Mouse (Mus musculus) heart, postnatal 0 days (tissue): ENCODE data around the gene Tmem116. TPM values are rescaled to one million over a fixed set of nuclear protein-coding genes. Genes with fewer than 3 reads are reported as not detected.

Source experiments
- ATAC-seq: fragments of 200-750 bp; cut with Nextera tagmentation; 2 replicates; pipeline ENCODE4 v1.8.0; 2017; ENCODE audit warnings: low read depth, moderate number of reproducible peaks, moderate library complexity; ENCODE audit not compliant: insufficient read depth
- DNase-seq: peaks from one replicate; pipeline ENCODE4 v3.0.0-alpha.2; 2016; ENCODE audit warnings: low spot score
- H3K27ac ChIP-seq: fragments of 300-500 bp; sonication (generic); 2 replicates; pipeline ENCODE4 v1.5.1; 2014; ENCODE audit warnings: low read depth, mild to moderate bottlenecking
- H3K27me3 ChIP-seq: fragments of 300-500 bp; sonication (generic); 2 replicates; pipeline ENCODE4 v1.6.1; 2014; ENCODE audit warnings: low read length, mixed read lengths; ENCODE audit not compliant: control insufficient read depth, insufficient read depth
- H3K36me3 ChIP-seq: fragments of 300-500 bp; sonication (generic); replicated peaks from 2 replicates; pipeline ENCODE4 v1.6.1; 2014; ENCODE audit warnings: low read length, mixed read lengths; ENCODE audit not compliant: control insufficient read depth, insufficient read depth
- H3K4me1 ChIP-seq: fragments of 300-500 bp; sonication (generic); 2 replicates; pipeline ENCODE4 v1.6.1; 2014; ENCODE audit warnings: antibody characterized with exemption; ENCODE audit not compliant: control insufficient read depth, insufficient read depth
- H3K4me2 ChIP-seq: fragments of 300-500 bp; sonication (generic); 2 replicates; pipeline ENCODE4 v1.6.1; 2014; ENCODE audit warnings: low read depth, mild to moderate bottlenecking, low read length, moderate library complexity
- H3K4me3 ChIP-seq: fragments of 300-500 bp; sonication (generic); 2 replicates; pipeline ENCODE4 v1.5.1; 2014; ENCODE audit warnings: low read depth, low read length
- H3K9ac ChIP-seq: fragments of 300-500 bp; sonication (generic); replicated peaks from 2 replicates; pipeline ENCODE4 v1.6.1; 2014; ENCODE audit warnings: low read depth, low read length, mixed read lengths
- H3K9me3 ChIP-seq: fragments of 300-500 bp; sonication (generic); replicated peaks from 2 replicates; pipeline ENCODE4 v1.6.1; 2016; ENCODE audit warnings: low read length; ENCODE audit not compliant: control insufficient read depth
- CTCF ChIP-seq: IDR thresholded peaks from 2 replicates; pipeline ENCODE4 v1.5.1; 2016; ENCODE audit warnings: antibody characterized with exemption, control low read depth, low read depth
- EP300 ChIP-seq: IDR thresholded peaks from 2 replicates; pipeline ENCODE4 v1.6.1; 2016; ENCODE audit warnings: antibody characterized with exemption, low read depth
- WGBS: fragments of 180-500 bp; shearing (Covaris S2); extraction: QIAGEN DNeasy Blood & Tissue Kit; methylation state at CpG from one replicate; pipeline ENCODE4 v1.1.7; 2014; 5-methylcytosine and 5-hydroxymethylcytosine counted together
- polyA plus RNA-seq: library from polyadenylated mRNA; unstranded; fragments of >200 nt; fragmentation: Nextera tagmentation; extraction: Ambion mirVana; gene quantifications from 2 replicates; pipeline ENCODE4 v1.2.1, GENCODE M21; 2015
- total RNA-seq: library from RNA; depleted of rRNA; stranded (reverse); fragments of >200 nt; gene quantifications from 2 replicates; pipeline ENCODE4 v1.2.3, GENCODE M21; 2014; ENCODE audit warnings: low replicate concordance

The Tmem116 gene
- total and polyA plus RNA-seq, 2 experiments from 2014 or later = 7.0 to 11.5 TPM

GRCm38 (mm10) chr5:121541235-121541634 lies 89.5 kb downstream of the Tmem116 start:
- Histone ChIP-seq H3K4me1 (peaks cover 12% of the 10 kb centered on the region), H3K27me3 (no peaks in the 10 kb centered on the region), H3K9ac (no peak overlapping the region), H3K9me3 (no peaks in the 10 kb centered on the region), H3K27ac (no peak overlapping the region), H3K4me3 (no peak overlapping the region), H3K36me3 (peaks cover 17% of the 10 kb centered on the region), H3K4me2 (no peak overlapping the region)
- 82% methylated on average over 7 of the region's 7 CpGs for WGBS
- ATAC-seq = no peak
- TF ChIP-seq EP300 (no peak), CTCF (no peak)
- DNase-seq = no peak

- no peak for ATAC-seq
- Histone ChIP-seq H3K4me2 (no peak overlapping the region), H3K27ac (no peak overlapping the region), H3K4me1 (peaks cover 14% of the 10 kb centered on the region), H3K9ac (no peak overlapping the region), H3K27me3 (no peaks in the 10 kb centered on the region), H3K9me3 (no peaks in the 10 kb centered on the region), H3K4me3 (no peak overlapping the region), H3K36me3 (peaks cover 4% of the 10 kb centered on the region; the same call in 1 of the 2 replicates)
- no peak for DNase-seq
- TF ChIP-seq CTCF = no peak
- TF ChIP-seq EP300 = no peak
- 77% methylated on average over 3 of the region's 3 CpGs for WGBS
Observed at GRCm38 (mm10) chr5:121543370-121543769, 91.7 kb downstream of the Tmem116 start.

GRCm38 (mm10) chr5:121544910-121545792 lies 93.5 kb downstream of the Tmem116 start, which contains the start of the genes Adam1a and Gm42878:
TSS of gene Adam1a (minus strand) at chr5:121545482.
TSS of gene Gm42878 (minus strand) at chr5:121545482.
- H3K4me2 ChIP-seq = peak within 1 kb of the TSS; percentile 81
- peak within 1 kb of the TSS; percentile 97 for H3K27ac ChIP-seq
- no peaks in the 10 kb centered on the region for H3K36me3 ChIP-seq
- no peaks in the 10 kb centered on the region for H3K27me3 ChIP-seq
- DNase-seq (no peak), ATAC-seq (peak; percentile 72)
- H3K9me3 ChIP-seq = no peaks in the 10 kb centered on the region
- WGBS = under 1% methylated on average over 66 of the region's 97 CpGs
- peak within 1 kb of the TSS; percentile 82 for H3K4me3 ChIP-seq
- TF ChIP-seq EP300 (no peak), CTCF (no peak)
- peak within 1 kb of the TSS; percentile 99 for H3K9ac ChIP-seq
- H3K4me1 ChIP-seq = peaks cover 14% of the 10 kb centered on the region

- Histone ChIP-seq H3K4me1 (peaks cover 14% of the 10 kb centered on the region), H3K36me3 (no peaks in the 10 kb centered on the region), H3K4me2 (peak within 1 kb of the TSS; percentile 81), H3K4me3 (peak within 1 kb of the TSS; percentile 82), H3K27ac (peak within 1 kb of the TSS; percentile 97), H3K9me3 (no peaks in the 10 kb centered on the region), H3K27me3 (no peaks in the 10 kb centered on the region), H3K9ac (peak within 1 kb of the TSS; percentile 99)
- DNase-seq (peak; percentile 91), ATAC-seq (peak; percentile 92)
- 1% methylated on average over 55 of the region's 55 CpGs for WGBS
- TF ChIP-seq EP300 = no peak; the same call in 1 of the 2 replicates
- TF ChIP-seq CTCF = no peak
Observed at GRCm38 (mm10) chr5:121545793-121546529, 94.3 kb downstream of the Tmem116 start, which contains the start of gene Mapkapk5. TSS of gene Mapkapk5 (minus strand) at chr5:121545905.

GRCm38 (mm10) chr5:121546530-121546895 lies 94.8 kb downstream of the Tmem116 start:
- WGBS = 30% methylated on average over 6 of the region's 6 CpGs
- Histone ChIP-seq H3K4me2 (peak overlapping the region; percentile 81), H3K4me1 (peaks cover 14% of the 10 kb centered on the region), H3K36me3 (no peaks in the 10 kb centered on the region), H3K4me3 (peak overlapping the region; percentile 82), H3K9me3 (no peaks in the 10 kb centered on the region), H3K27ac (peak overlapping the region; percentile 97; the same call in 1 of the 2 replicates), H3K27me3 (no peaks in the 10 kb centered on the region), H3K9ac (peak overlapping the region; percentile 99; the same call in 1 of the 2 replicates)
- DNase-seq (peak; percentile 65), ATAC-seq (peak; percentile 25; the same call in 1 of the 2 replicates)
- TF ChIP-seq EP300 = no peak
- peak; percentile 60 for TF ChIP-seq CTCF
